Mouse (Mus musculus) cerebellum, postnatal 14 days (tissue): Measurements from ENCODE around the gene Rhox2f.
"Not testable (repeated sequence)": the region's sequence is repeated elsewhere in the genome, so short reads cannot be mapped to it uniquely, and the experiment has no call there.

Source experiments
- DNase-seq, 2 experiments: peaks; one replicate each; pipeline ENCODE4 v3.0.0; 2021; ENCODE audit warnings: mixed read lengths in 2 of 2

Rhox2f gene

GRCm38 (mm10) chrX:37571105-37571504 lies at the start of gene Rhox2f:
TSS of gene Rhox2f (plus strand) at chrX:37571405.
- DNase-seq: not testable (repeated sequence)

GRCm38 (mm10) chrX:37530152-37530551 lies 41.1 kb upstream of the Rhox2f start, which contains the start of gene Rhox2e:
TSS of gene Rhox2e (plus strand) at chrX:37530452.
- DNase-seq: not testable (repeated sequence)

- not testable (repeated sequence) for DNase-seq
These were observed 29.5 kb upstream of the Rhox2f start, which contains the start of gene Rhox3e for GRCm38 (mm10) chrX:37541719-37542118. TSS of gene Rhox3e (plus strand) at chrX:37542019.

- DNase-seq: not testable (repeated sequence)
These were observed 14.1 kb upstream of the Rhox2f start, which contains the start of gene Rhox4e for GRCm38 (mm10) chrX:37557112-37557511. TSS of gene Rhox4e (plus strand) at chrX:37557412.

- not testable (repeated sequence) for DNase-seq
These were observed 1.4 kb downstream of the Rhox2f start for GRCm38 (mm10) chrX:37572638-37573037.

GRCm38 (mm10) chrX:37580692-37581091 lies 9.5 kb downstream of the Rhox2f start, which contains the start of gene Rhox3f:
TSS of gene Rhox3f (plus strand) at chrX:37580992.
- DNase-seq: not testable (repeated sequence)

GRCm38 (mm10) chrX:37607604-37608003 lies 36.4 kb downstream of the Rhox2f start, which contains the start of gene Rhox4f:
TSS of gene Rhox4f (minus strand) at chrX:37607704.
- not testable (repeated sequence) for DNase-seq
